Mouse (Mus musculus): ENCODE measurements around the gene Galk1.
A peak's percentile ranks its signal among the peaks of the same experiment; 100 is the strongest.
"Not testable (repeated sequence)": the region's sequence is repeated elsewhere in the genome, so short reads cannot be mapped to it uniquely, and the experiment has no call there.

The Galk1 gene

DNA sequence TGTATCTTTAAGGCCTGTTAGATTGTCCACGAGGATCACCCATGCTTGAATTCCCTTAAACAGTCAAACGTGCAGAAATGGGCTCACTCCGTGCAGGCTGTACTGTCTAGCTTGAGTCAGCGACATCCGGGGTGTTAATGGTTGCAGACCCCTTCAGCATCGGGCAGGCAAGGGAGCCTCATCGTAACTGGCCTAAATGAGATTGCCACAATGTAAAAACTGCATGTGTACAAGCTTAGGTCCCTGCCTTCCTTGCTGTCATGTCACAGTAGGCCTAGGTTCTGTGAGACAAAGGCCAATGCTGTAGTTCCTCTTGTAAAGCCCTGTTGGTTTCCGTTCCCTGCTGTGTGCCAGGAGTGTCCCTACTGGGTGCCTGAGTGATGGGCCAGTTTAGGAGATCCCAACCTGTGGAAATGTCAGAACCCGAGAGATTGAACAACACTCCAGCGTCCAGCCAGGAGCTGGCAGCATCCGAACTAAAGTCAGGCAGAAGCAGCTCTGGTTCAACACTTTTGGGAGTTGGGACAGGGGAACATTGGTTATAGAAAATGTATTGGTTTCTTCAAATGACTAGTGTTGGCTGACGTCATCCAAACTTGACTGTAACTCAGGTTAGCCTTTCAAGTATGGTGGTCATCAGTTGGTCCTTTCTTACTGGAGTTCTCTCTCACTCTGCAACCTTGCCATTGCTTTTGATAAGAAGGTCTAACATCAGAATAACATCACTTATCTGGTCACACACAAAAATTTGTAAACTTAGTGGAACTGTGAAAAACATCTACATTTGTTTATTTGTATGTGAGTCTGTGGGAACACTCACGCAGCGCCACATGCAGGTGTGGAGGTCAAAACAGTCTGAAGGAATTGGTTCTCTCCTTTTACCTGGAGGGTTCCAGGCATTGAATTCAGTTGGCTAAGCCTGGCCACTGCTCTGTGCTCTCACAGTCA lies 18.7 kb upstream of the Galk1 start:
- peak; percentile 35 for DNase-seq (ENCODE audit: low spot score)

DNA sequence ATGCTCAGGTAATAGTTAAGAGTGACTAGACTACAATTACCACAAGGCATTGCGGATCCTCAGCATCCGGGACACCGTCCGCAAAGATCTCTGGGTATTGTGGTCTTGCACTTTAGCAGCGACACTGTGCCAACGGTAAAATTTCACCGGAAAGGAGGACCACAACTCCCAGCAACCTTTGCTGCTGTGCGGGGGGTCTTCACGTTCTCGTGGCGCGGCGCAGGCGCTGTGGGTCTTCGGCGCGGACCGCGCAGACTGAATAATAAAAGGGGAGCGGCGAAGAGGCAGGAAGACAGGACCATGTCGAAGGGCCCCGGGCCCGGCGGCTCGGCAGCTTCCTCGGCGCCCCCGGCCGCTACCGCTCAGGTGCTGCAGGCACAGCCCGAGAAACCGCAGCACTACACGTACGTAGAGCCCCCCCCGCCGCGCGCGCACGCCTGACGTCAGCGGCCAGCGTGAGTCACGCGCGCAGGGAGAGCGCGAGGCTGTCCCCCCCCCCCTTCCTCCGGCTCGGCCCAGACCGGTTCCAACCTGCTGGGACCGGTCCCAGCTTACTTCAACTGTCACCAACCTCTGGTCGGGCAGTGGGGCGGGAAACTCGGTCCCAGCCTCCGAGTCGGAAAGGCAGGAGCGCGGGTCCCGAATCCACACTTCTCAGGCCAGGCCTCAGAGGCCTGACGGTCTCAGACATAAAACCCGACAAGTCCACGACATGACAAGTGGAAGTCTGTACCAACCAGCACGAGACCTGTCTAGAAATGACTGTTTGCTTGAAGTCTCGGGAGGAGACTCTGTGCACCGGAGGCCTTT lies 17.8 kb upstream of the Galk1 start, which contains the start of gene Unk:
Unk (plus strand) TSS at position 235 of the 810 bp plus-strand sequence.
- DNase-seq (ENCODE audit: low spot score), result peak; percentile 86

DNA sequence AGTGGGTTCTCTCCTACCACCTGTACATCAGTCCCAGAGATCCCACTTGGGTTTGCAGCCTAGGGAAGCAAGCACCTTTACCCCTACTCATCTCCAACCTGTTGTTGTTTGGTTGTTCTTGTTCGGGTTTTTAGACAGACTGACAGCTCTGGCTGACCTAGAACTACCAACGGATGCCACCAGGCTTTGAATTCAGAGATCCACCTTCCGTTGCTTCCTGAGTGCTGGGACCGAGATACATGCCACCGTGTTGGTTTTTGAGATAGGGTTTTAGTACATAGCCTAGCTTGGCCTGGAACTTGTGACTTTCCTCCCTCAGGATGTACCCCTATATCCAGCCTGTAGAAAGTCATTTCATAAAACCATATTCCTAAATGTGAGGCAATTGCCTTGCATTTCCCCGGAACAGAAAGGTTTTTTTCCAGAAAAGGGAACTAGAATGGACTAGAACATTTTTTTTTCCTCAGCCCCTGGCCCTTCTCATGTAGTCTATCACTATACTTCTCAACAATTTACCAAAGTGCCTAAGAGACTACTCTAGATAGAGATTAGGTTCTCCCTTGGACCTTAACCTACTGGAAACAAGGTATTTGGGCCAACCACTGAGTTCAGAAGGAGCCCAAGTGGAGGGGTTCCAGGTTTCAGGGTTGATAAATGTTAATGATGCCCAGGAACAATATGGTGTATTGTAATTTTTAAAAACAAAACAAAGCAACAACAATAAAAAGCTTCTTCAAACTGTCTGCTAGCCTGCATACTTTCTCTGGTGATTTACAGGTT lies 16.8 kb upstream of the Galk1 start:
- no peak for DNase-seq (ENCODE audit: low spot score)

DNA sequence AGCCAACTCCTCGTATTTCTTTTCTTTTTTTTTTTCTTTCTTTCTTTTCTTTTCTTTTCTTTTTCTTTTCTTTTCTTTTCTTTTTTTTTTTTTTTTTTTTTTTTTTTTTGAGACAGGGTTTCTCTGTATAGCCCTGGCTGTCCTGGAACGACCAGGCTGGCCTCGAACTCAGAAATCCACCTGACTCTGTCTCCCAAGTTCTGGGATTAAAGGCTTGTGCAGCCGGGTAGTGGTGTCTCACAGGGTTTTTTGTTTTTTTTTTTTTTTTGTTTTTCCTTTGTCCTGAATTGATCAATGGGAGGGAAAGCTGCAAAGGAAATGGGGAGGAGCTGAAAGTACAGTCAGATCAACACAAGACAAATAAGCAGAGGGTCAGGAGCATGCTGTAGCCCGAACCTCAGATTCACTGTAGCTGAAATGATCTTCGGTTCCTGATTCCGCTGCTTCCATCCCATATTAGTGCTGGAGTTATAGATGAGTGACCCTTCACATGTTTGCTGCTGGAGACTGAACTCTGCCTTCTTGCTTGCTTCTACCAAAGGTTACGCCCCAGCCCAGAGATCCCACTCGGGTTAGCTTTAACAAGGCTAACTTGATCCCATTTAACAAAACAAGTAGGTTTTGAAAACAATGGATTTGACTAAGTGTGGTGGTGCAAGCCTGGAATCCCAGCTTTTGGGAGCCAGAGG lies 15.8 kb upstream of the Galk1 start:
- no peak for DNase-seq (ENCODE audit: low spot score)

DNA sequence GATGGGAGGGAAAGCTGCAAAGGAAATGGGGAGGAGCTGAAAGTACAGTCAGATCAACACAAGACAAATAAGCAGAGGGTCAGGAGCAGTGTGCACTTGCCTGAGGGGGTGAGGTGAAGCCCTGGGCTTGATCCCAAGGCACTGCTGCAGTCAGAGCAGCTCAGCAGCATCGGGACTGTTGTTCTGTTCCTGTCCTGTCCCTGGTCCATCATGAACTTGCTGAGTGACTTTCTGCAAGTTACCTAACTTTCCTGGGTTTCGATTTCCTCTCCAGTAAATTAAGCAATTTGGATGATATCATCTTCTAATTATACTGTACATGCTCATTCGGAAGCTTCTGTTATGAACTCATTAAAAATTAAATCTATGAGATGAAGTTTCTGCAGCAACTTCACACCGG lies 15.2 kb upstream of the Galk1 start, which contains the start of gene H3f3b:
H3f3b (minus strand) TSS at position 207 of the 400 bp plus-strand sequence.
- DNase-seq (ENCODE audit: low spot score), result no peak

DNA sequence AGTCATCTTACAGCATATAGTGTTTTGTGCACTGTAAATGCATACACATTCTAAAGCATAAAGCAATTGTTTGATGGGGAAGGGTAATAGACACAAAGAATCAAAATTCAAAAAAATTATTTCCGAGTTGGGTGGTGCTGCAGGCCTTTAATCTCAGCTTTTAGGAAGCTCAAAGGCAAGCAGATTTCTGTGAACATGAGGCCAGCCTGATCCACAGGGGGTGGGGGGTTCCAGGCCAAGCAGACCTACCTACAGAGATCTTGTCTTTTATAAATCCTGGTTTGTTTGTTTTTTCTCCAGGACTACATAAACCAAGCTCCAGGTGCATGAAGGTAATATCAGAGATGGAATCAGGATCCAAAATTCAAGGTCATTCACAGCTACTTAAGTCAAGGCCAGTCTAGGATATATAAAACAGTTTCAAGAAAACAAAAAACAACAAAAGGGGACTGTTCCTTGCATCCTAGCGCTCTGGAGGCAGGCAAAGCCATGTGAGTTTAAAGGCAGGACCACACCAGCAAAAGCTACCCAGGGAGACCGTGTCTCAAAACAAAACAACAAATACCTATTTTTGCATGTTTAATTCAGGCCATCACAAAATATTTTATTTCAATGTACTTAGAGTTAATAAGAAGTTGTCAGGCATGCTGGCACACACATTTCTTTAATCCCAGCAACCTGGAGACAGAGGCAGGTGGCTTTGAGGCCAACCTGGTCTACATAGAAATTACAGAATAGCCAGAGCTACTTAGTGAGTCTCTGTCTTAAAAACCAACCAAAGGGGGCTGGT lies 12.7 kb upstream of the Galk1 start:
- no peak for DNase-seq (ENCODE audit: low spot score)

DNA sequence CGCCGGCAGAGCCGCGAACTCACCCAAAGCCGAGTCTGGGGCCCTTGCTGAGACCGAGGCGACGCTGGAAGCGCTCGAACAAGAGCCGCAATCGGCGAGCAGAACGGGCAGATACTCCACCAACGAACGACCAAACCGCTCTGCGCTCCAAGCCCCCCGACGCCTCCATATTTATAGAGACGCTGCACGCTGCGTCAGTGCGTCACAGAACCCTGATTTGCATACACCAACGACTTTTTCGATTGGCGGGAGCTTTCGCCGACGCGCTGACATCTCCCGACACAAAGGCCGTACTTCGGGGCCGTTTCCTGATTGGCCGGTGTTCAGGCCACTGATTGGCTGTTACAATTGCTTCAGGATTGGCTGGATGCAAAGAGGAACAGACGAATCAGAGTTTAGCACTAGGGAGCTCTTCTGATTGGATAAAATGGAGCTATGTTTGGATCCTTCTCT lies 11.9 kb upstream of the Galk1 start:
- DNase-seq (ENCODE audit: low spot score), result peak; percentile 95

DNA sequence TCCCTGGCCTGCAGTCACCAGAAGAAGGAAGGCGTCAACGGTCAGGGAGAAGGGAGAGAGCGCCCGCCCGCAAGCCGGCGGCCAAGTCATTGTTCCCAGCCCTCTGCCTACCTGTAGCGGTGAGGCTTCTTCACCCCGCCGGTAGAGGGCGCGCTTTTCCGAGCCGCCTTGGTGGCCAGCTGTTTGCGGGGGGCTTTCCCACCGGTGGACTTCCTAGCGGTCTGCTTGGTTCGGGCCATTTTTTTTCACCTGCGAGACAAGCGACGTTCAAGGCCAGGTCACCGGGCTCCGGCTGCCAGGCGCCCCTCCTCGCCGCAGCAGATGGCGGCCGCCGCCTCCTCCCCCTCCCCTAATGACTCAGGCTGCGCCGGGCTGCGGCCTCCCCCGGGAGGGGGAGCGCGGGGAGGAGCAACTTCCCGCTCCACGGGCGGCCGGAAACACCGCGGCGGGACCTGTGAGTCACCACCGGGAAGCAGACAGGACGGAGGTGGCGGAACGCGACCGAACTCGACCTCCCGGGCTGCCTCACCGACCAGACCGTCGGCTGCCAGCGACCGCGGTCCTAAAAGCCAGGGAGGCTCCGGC lies 11.3 kb upstream of the Galk1 start:
- DNase-seq (ENCODE audit: low spot score), result no peak

DNA sequence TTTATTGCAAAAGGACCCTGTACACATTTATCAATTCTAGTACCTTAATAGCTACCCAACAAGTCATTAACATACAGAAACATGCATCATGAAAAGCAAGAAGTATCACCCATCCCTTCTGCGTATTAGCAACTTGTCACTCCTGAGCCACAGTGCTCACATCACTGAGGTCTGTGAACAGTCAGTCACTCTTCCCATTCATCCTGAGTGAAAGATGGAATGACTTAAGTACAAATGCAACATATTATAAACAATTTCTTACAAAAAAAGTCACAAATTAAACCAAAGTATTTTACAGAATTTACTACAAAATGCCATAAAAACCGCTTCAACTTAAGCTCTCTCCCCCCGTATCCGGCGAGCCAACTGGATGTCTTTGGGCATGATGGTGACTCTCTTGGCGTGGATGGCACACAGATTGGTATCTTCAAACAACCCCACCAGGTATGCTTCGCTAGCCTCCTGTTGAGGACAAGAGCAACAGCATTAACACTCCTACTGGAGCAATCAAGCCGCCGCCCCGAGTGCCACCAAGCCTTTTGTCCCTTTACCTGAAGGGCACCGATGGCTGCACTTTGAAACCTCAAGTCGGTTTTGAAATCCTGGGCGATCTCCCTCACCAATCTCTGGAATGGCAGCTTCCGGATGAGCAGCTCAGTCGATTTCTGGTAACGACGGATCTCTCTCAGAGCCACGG lies 10.7 kb upstream of the Galk1 start:
- DNase-seq (ENCODE audit: low spot score), result not testable (repeated sequence)

DNA sequence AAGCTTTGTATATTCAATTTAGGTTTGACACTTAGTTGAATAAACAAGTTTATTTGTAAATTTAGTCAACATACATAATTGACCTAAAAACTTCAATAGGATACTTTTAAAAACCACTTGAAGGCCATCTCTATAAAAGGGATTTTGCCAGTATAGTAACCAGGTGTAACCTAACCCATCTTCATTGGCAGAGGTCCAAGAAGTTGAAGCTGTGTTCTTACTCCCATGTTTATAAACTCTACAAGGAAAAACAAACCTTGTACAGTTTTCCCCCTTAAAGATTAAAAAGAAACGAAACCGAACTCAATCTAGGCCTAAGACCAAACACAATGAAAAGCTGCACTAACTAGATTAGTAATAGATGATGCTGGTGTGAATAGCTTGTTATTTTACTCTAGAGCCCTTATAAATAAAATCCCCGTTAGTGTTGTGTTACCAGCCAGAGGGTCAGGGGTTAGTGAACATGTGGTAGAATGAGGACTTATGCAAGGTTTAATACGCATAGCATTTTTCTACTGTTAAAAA lies 9.8 kb upstream of the Galk1 start:
- no peak for DNase-seq (ENCODE audit: low spot score)

DNA sequence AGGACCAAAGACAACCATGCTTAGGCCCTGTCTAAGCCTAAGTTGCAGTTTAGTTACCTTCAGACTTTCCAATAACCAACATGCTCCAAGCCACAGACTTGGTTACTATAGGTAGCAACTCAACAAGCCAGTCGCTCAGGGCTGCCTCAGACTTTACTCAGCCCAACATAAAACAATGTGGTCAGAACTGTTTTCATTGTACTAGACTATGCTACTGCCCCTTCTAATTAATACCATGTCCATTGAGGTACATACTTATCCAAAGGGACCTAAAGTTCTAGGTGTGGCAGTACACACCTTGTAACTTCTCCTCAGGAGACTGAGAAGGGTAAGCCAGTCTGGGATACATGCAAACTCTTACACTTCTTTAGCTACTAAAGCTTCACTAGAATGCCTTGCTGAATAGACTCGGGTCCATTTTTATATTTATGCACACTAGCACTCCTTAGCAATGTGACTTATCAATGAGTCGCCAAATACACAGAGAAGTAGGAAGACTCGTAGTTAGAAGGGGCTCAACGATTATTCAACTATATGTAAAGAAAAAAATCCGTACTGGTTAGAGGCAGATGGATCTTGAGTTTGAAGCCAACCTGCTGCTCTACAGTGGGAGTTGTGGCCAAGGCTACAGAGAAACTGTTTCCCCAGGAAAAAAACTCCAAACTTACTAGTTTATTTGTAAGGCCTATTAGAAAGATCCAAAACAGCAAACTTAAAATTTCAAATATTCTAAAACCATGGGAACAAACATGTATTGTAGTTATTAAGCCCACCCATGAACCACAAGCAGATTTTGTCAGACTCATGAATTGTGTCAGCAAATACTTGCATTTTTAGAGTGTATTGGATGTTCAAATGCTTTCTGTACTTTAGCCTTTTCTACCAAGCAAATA lies 9.1 kb upstream of the Galk1 start:
- no peak for DNase-seq (ENCODE audit: low spot score)

DNA sequence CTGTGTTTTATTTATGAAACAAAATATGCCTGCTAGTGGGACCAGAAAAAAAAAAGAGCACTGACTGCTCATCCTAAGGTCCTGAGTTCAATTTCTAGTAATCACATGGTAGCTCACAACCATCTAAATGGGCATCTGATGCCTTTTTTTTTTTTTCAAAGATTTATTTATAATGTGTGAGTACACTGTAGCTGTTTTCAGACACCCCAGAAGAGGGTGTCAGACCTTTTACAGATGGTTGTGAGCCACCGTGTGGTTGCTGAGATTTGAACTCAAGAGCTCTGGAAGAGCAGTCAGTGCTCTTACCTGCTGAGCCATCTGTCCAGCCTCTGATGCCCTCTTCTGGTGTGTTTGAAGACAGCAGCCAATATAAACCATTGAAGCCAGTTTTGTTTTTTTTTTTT lies 8.0 kb upstream of the Galk1 start:
- no peak for DNase-seq (ENCODE audit: low spot score)

DNA sequence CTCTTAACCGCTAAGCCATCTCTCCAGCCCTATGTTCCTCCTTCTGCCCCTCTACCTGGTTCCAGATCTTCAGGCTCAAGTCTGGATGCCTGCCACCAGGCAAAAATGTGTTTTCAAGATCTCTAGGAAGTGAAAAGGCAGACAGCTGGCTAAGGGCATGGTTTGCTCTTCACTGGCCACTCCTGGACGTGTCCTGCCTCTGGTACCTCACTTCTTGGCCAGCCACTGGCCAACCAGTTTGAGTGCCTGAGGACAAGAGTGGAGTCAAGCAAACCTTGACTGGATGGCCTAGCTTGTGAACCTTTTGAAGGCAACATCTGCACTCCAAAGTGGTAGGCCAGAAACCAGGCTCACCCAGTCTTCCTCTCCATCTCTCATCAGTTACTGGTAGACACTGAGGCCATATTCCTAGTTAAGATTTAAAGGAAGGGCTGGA lies 7.5 kb upstream of the Galk1 start:
- DNase-seq (ENCODE audit: low spot score), result no peak

DNA sequence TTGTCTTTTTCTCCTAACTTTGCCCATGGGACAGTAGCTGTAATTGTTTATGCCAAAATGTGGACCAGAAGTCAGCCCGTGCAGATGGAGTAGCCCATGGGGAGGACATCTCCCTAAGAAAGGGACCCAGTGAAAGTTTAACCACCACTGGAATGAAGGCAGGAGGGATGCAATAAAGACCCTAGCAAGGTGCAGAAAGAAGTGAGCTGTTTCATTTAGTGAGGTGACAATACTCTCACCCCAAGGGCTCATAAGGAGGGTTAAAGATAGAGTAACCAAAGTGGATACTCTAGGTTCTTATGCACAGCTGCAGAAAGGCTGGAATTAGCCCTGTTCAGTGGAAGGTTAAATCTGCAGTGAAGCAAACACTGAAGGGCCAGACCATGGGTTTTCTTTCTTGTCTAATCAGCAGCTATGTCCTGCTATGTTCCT lies 6.9 kb upstream of the Galk1 start:
- DNase-seq (ENCODE audit: low spot score), result no peak

DNA sequence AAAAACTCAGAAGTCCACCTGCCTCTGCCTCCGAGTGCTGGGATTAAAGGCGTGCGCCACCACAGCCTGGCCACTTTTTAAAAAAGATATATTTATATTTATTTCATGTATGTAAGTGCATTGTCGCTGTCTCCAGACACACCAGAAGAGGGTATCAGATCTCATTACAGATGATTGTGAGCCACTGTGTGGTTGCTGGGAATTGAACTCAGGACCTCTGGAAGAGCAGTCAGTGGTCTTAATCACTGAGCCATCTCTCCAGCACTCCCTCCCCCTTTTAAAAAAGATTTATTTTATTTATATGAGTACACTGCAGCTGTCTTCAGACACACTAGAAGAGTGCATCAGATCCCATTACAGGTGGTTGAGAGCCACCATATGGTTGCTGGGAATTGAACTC lies 6.3 kb upstream of the Galk1 start:
- DNase-seq (ENCODE audit: low spot score), result not testable (repeated sequence)

DNA sequence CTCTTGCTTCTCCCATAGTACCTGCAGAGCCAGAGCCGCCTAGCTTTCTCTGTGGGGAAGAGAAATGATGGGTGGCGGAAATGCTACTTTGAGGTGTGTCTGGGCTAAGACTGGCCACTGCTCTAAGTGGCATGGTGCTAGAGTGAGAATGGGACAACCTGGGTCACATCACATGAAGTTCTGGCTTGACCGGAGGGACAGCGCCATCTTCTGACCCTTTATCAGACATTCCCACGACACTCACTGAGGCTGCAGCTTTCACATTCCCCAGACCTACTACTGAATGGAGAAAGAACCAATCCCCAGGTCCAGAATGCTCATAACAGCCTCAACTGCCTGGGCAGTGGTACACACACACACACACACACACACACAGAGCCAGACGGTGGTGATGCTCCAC lies 5.6 kb upstream of the Galk1 start:
- DNase-seq (ENCODE audit: low spot score), result no peak

DNA sequence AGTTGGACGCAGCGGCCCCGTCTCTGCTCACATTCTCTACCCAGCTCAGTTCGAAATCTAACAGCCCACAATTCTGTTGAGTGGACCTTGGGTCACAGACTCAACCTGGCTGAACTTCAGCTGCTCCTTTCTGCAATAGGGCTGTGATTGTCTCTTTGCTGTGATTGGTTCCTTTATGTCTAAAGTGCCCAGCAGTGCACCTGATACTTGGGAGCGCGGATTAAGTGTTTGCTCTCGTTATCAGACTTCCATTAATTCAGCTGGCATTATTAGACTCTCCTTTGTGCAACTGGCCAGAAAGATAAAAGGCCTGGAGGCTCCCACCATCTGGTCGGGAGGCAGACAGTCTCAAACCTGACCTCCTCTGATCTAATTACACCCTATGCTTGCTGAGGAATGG lies 2.3 kb upstream of the Galk1 start:
- no peak for DNase-seq (ENCODE audit: low spot score)

Measured in ovary, postnatal 10 days (tissue).